Mouse (Mus musculus) bone marrow macrophage, adult 2 months (primary cell): Measurements from ENCODE around the gene Tmem179.

Experiments used
- CTCF ChIP-seq: IDR thresholded peaks from 2 replicates; pipeline ENCODE4 v1.5.1; 2012; ENCODE audit warnings: low read depth, mild to moderate bottlenecking, low read length, moderate library complexity
- POLR2A ChIP-seq: IDR thresholded peaks from 2 replicates; pipeline ENCODE4 v1.6.1; 2012; ENCODE audit warnings: mild to moderate bottlenecking, low read depth, low read length, borderline replicate concordance

GRCm38 (mm10) chr12:112467387-112467786, 49.2 kb downstream of the Tmem179 start:
- no peak for TF ChIP-seq POLR2A
- TF ChIP-seq CTCF: no peak
